Mouse (Mus musculus) liver, adult 2 months (tissue): ENCODE measurements around the gene Abcg4. TPM values are rescaled to one million over a fixed set of nuclear protein-coding genes. Genes with fewer than 3 reads are reported as not detected.

Experiments used
- DNase-seq: peaks from one replicate; pipeline ENCODE4 v3.0.0-alpha.2; 2011; ENCODE audit warnings: low read depth, low spot score; ENCODE audit errors: extremely low read depth
- H3K27ac ChIP-seq: fragments of 200-500 bp; replicated peaks from 2 replicates; pipeline ENCODE4 v1.5.1; 2012; ENCODE audit warnings: low read depth, mild to moderate bottlenecking, control low read depth, inconsistent platforms, low read length; ENCODE audit not compliant: insufficient read depth
- H3K27me3 ChIP-seq: fragments of 200-500 bp; 2 replicates; pipeline ENCODE4 v1.6.1; 2012; ENCODE audit warnings: mild to moderate bottlenecking, moderate library complexity, low read length, inconsistent platforms; ENCODE audit not compliant: control insufficient read depth, insufficient read depth
- H3K36me3 ChIP-seq: fragments of 200-500 bp; 2 replicates; pipeline ENCODE4 v1.6.1; 2012; ENCODE audit warnings: low read length, inconsistent platforms; ENCODE audit not compliant: control insufficient read depth, insufficient read depth
- H3K4me1 ChIP-seq: fragments of 200-500 bp; 2 replicates; pipeline ENCODE4 v1.6.1; 2011; ENCODE audit warnings: low read length; ENCODE audit not compliant: control insufficient read depth, insufficient read depth
- H3K4me3 ChIP-seq: fragments of 200-500 bp; 2 replicates; pipeline ENCODE4 v1.5.1; 2011; ENCODE audit warnings: low read depth, mild to moderate bottlenecking, control low read depth, low read length, moderate library complexity; ENCODE audit not compliant: insufficient read depth
- H3K79me2 ChIP-seq: fragments of 200-500 bp; 2 replicates; pipeline ENCODE4 v1.6.1; 2012; ENCODE audit warnings: inconsistent platforms, mild to moderate bottlenecking, low read length, moderate library complexity; ENCODE audit not compliant: control insufficient read depth, insufficient read depth
- H3K9ac ChIP-seq: fragments of 200-500 bp; 2 replicates; pipeline ENCODE4 v1.6.1; 2012; ENCODE audit warnings: low read depth, mild to moderate bottlenecking, control low read depth, inconsistent platforms, low read length
- CTCF ChIP-seq: fragments of 200-500 bp; IDR thresholded peaks from 2 replicates; pipeline ENCODE4 v1.5.1; 2011; ENCODE audit warnings: low read depth, low read length, control low read depth
- POLR2A ChIP-seq: fragments of 200-500 bp; IDR thresholded peaks from 2 replicates; pipeline ENCODE4 v1.6.1; 2011; ENCODE audit warnings: low read length, control low read depth; ENCODE audit not compliant: insufficient read depth; ENCODE audit errors: extremely low read depth
- whole genome bisulfite sequencing: fragments of 180-500 bp; shearing (Covaris S2); methylation state at CpG from one replicate; pipeline ENCODE4 v1.1.7; 2018; 5-methylcytosine and 5-hydroxymethylcytosine counted together
- polyA plus RNA-seq: library from polyadenylated mRNA; depleted of rRNA; stranded (reverse); fragments of >200 nt; gene quantifications from 2 replicates; pipeline ENCODE4 v1.2.3, GENCODE M21; 2012; rRNA removed
- total RNA-seq: library from RNA; depleted of rRNA; stranded (reverse); fragments of >200 nt; gene quantifications from 2 replicates; pipeline ENCODE4 v1.2.3, GENCODE M21; 2014; rRNA removed

Abcg4 gene
- total and polyA plus RNA-seq, 2 experiments: 0.11 TPM; not detected in 1

DNA sequence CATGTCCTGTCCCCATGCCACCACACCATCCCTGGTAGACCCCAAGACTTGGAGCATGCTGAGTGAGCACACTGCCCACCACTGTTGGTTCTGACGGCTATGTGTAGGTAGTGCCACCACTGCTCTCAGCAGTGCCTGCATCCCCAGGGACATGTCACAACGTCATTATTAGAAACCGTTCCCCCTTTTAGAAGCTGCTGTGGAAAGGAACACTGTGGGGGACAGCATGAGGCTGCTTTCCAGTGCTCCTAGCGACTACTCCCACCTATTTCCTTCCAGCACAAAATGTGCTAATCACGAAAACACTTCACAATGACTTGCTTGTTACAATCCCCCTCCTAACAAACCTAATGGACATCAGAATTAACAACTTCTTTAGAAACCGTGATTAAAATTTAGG lies 62.4 kb downstream of the Abcg4 start:
- 56% methylated on average over 6 of the region's 6 CpGs for WGBS
- Histone ChIP-seq H3K36me3 (no peaks in the 10 kb centered on the region), H3K9ac (no peak overlapping the region), H3K27me3 (no peaks in the 10 kb centered on the region), H3K4me3 (no peak overlapping the region), H3K4me1 (peaks cover 8% of the 10 kb centered on the region; the same call in 1 of the 2 replicates), H3K79me2 (peaks cover 33% of the 10 kb centered on the region), H3K27ac (no peak overlapping the region)
- no peak for DNase-seq
- TF ChIP-seq CTCF (no peak), POLR2A (no peak)

Other genes starting within 250 kb of the Abcg4 start
- 0.46 and 0.87 TPM in 2 replicates for gene Thy1, start 245.2 kb downstream of the Abcg4 start, total RNA-seq
- 3.2 and 4.5 TPM in 2 replicates for gene Thy1, start 245.2 kb downstream of the Abcg4 start, polyA plus RNA-seq
- 9.9 and 13.6 TPM in 2 replicates for gene Usp2, start 221.6 kb downstream of the Abcg4 start, total RNA-seq
- gene Usp2, start 221.6 kb downstream of the Abcg4 start, polyA plus RNA-seq: 1.6 and 3.1 TPM in 2 replicates
- under 0.01 TPM in 1 of 2 replicates, not detected in the other for gene Mfrp, start 186.9 kb downstream of the Abcg4 start, total RNA-seq
- gene Mfrp, start 186.9 kb downstream of the Abcg4 start, polyA plus RNA-seq: not detected in 2 replicates
- 2.7 and 3.0 TPM in 2 replicates for gene C1qtnf5, start 181.4 kb downstream of the Abcg4 start, total RNA-seq
- 5.6 and 5.7 TPM in 2 replicates for gene C1qtnf5, start 181.4 kb downstream of the Abcg4 start, polyA plus RNA-seq
- gene Gm49380, start 175.1 kb downstream of the Abcg4 start, total RNA-seq: 0.09 TPM in 1 of 2 replicates, not detected in the other
- gene Gm49380, start 175.1 kb downstream of the Abcg4 start, polyA plus RNA-seq: not detected in 2 replicates
- 3.1 and 5.0 TPM in 2 replicates for gene Rnf26, start 175.1 kb downstream of the Abcg4 start, total RNA-seq
- gene Rnf26, start 175.1 kb downstream of the Abcg4 start, polyA plus RNA-seq: 16.7 and 19.0 TPM in 2 replicates
- 3.6 and 6.7 TPM in 2 replicates for gene Mcam, start 154.1 kb downstream of the Abcg4 start, total RNA-seq
- gene Mcam, start 154.1 kb downstream of the Abcg4 start, polyA plus RNA-seq: 4.2 and 4.5 TPM in 2 replicates
- gene Cbl, start 54.6 kb downstream of the Abcg4 start, total RNA-seq: 2.8 and 4.3 TPM in 2 replicates
- 1.8 and 2.4 TPM in 2 replicates for gene Cbl, start 54.6 kb downstream of the Abcg4 start, polyA plus RNA-seq
- gene Ccdc153, start 47.9 kb downstream of the Abcg4 start, total RNA-seq: not detected in 2 replicates
- gene Ccdc153, start 47.9 kb downstream of the Abcg4 start, polyA plus RNA-seq: not detected in 2 replicates
- gene Pdzd3, start 37.1 kb downstream of the Abcg4 start, total RNA-seq: not detected in 2 replicates
- gene Pdzd3, start 37.1 kb downstream of the Abcg4 start, polyA plus RNA-seq: not detected in 2 replicates
- 3.5 and 5.6 TPM in 2 replicates for gene Nlrx1, start 20.0 kb downstream of the Abcg4 start, total RNA-seq
- 8.6 and 10.0 TPM in 2 replicates for gene Nlrx1, start 20.0 kb downstream of the Abcg4 start, polyA plus RNA-seq
- gene Hinfp, start 17.1 kb upstream of the Abcg4 start, total RNA-seq: 7.4 and 7.6 TPM in 2 replicates
- 10.6 and 16.9 TPM in 2 replicates for gene Hinfp, start 17.1 kb upstream of the Abcg4 start, polyA plus RNA-seq
- 5.2 and 7.9 TPM in 2 replicates for gene C2cd2l, start 31.7 kb upstream of the Abcg4 start, total RNA-seq
- gene C2cd2l, start 31.7 kb upstream of the Abcg4 start, polyA plus RNA-seq: 60.1 and 60.9 TPM in 2 replicates
- 8.7 and 13.1 TPM in 2 replicates for gene Dpagt1, start 37.4 kb upstream of the Abcg4 start, total RNA-seq
- gene Dpagt1, start 37.4 kb upstream of the Abcg4 start, polyA plus RNA-seq: 57.4 and 71.7 TPM in 2 replicates
- gene H2afx, start 46.1 kb upstream of the Abcg4 start, total RNA-seq: 5.6 and 11.2 TPM in 2 replicates
- gene H2afx, start 46.1 kb upstream of the Abcg4 start, polyA plus RNA-seq: 22.5 and 23.6 TPM in 2 replicates
- gene Hmbs, start 55.6 kb upstream of the Abcg4 start, total RNA-seq: 61.3 and 67.7 TPM in 2 replicates
- gene Hmbs, start 55.6 kb upstream of the Abcg4 start, polyA plus RNA-seq: 58.8 and 61.4 TPM in 2 replicates
- gene Vps11, start 73.1 kb upstream of the Abcg4 start, total RNA-seq: 14.5 and 22.0 TPM in 2 replicates
- 15.9 and 17.0 TPM in 2 replicates for gene Vps11, start 73.1 kb upstream of the Abcg4 start, polyA plus RNA-seq
- gene Hyou1, start 90.9 kb upstream of the Abcg4 start, total RNA-seq: 87.8 and 131 TPM in 2 replicates
- gene Hyou1, start 90.9 kb upstream of the Abcg4 start, polyA plus RNA-seq: 75.0 and 111 TPM in 2 replicates
- 250 and 307 TPM in 2 replicates for gene Slc37a4, start 108.2 kb upstream of the Abcg4 start, total RNA-seq
- 153 and 185 TPM in 2 replicates for gene Slc37a4, start 108.2 kb upstream of the Abcg4 start, polyA plus RNA-seq
- 455 and 516 TPM in 2 replicates for gene Rps25, start 118.5 kb upstream of the Abcg4 start, total RNA-seq
- 82.7 and 98.8 TPM in 2 replicates for gene Rps25, start 118.5 kb upstream of the Abcg4 start, polyA plus RNA-seq
- 31.0 and 35.0 TPM in 2 replicates for gene Trappc4, start 119.0 kb upstream of the Abcg4 start, total RNA-seq
- gene Trappc4, start 119.0 kb upstream of the Abcg4 start, polyA plus RNA-seq: 28.0 and 30.7 TPM in 2 replicates
- 8.8 and 10.2 TPM in 2 replicates for gene Ccdc84, start 130.0 kb upstream of the Abcg4 start, total RNA-seq
- 14.7 and 22.0 TPM in 2 replicates for gene Ccdc84, start 130.0 kb upstream of the Abcg4 start, polyA plus RNA-seq
- not detected in 2 replicates for gene Foxr1, start 152.5 kb upstream of the Abcg4 start, total RNA-seq
- gene Foxr1, start 152.5 kb upstream of the Abcg4 start, polyA plus RNA-seq: not detected in 2 replicates
- not detected in 2 replicates for gene Upk2, start 166.4 kb upstream of the Abcg4 start, total RNA-seq
- gene Upk2, start 166.4 kb upstream of the Abcg4 start, polyA plus RNA-seq: not detected in 2 replicates
- gene Bcl9l, start 194.2 kb upstream of the Abcg4 start, total RNA-seq: 5.4 and 5.9 TPM in 2 replicates
- gene Bcl9l, start 194.2 kb upstream of the Abcg4 start, polyA plus RNA-seq: 26.0 and 27.9 TPM in 2 replicates